Mouse (Mus musculus) liver, embryonic 16.5 days (tissue): ENCODE results near the gene Bglap3. TPM values are rescaled to one million over a fixed set of nuclear protein-coding genes. Genes with fewer than 3 reads are reported as not detected.

Source experiments
- ATAC-seq: fragments of 200-750 bp; cut with Nextera tagmentation; 2 replicates; pipeline ENCODE4 v1.8.0; 2017; ENCODE audit warnings: low read depth, mild to moderate bottlenecking, moderate number of reproducible peaks, moderate library complexity
- H3K27ac ChIP-seq: fragments of 300-500 bp; sonication (generic); 2 replicates; pipeline ENCODE4 v1.5.1; 2014; ENCODE audit warnings: mild to moderate bottlenecking, low read length
- H3K27me3 ChIP-seq: fragments of 300-500 bp; sonication (generic); 2 replicates; pipeline ENCODE4 v1.6.1; 2014; ENCODE audit warnings: low read depth, low read length, mixed read lengths; ENCODE audit not compliant: control insufficient read depth, insufficient read depth
- H3K36me3 ChIP-seq: fragments of 300-500 bp; sonication (generic); 2 replicates; pipeline ENCODE4 v1.6.1; 2014; ENCODE audit warnings: mild to moderate bottlenecking; ENCODE audit not compliant: control insufficient read depth, insufficient read depth
- H3K4me1 ChIP-seq: fragments of 300-500 bp; sonication (generic); 2 replicates; pipeline ENCODE4 v1.6.1; 2014; ENCODE audit warnings: low read depth, low read length, mixed read lengths; ENCODE audit not compliant: control insufficient read depth
- H3K4me2 ChIP-seq: fragments of 300-500 bp; sonication (generic); 2 replicates; pipeline ENCODE4 v1.6.1; 2014; ENCODE audit warnings: low read depth, low read length, mixed read lengths
- H3K4me3 ChIP-seq: fragments of 300-500 bp; sonication (generic); 2 replicates; pipeline ENCODE4 v1.5.1; 2014; ENCODE audit warnings: low read depth, mild to moderate bottlenecking, low read length
- H3K9ac ChIP-seq: fragments of 300-500 bp; sonication (generic); 2 replicates; pipeline ENCODE4 v1.6.1; 2014; ENCODE audit warnings: low read depth, low read length
- H3K9me3 ChIP-seq: fragments of 300-500 bp; sonication (generic); replicated peaks from 2 replicates; pipeline ENCODE4 v1.6.1; 2016; ENCODE audit warnings: low read length; ENCODE audit not compliant: control insufficient read depth
- WGBS: fragments of 180-500 bp; shearing (Covaris S2); extraction: QIAGEN DNeasy Blood & Tissue Kit; methylation state at CpG from one replicate; pipeline ENCODE4 v1.1.7; 2014; ENCODE audit not compliant: insufficient replicate concordance; 5-methylcytosine and 5-hydroxymethylcytosine counted together
- polyA plus RNA-seq: library from polyadenylated mRNA; unstranded; fragments of >200 nt; fragmentation: Nextera tagmentation; extraction: Ambion mirVana; gene quantifications from 2 replicates; pipeline ENCODE4 v1.2.1, GENCODE M21; 2015

Bglap3 gene
- polyA plus RNA-seq, 1 experiment from 2014 or later = 0.15 TPM

- Histone ChIP-seq H3K4me1 (peaks cover 37% of the 10 kb centered on the region), H3K27me3 (no peaks in the 10 kb centered on the region), H3K4me3 (no peak overlapping the region), H3K9ac (no peak overlapping the region), H3K27ac (0 out of 2 replicates have a peak overlapping the region, but pooled peaks have one; percentile 5), H3K4me2 (no peak overlapping the region), H3K36me3 (peaks cover 73% of the 10 kb centered on the region), H3K9me3 (no peaks in the 10 kb centered on the region)
- WGBS = 83% methylated on average over 5 of the region's 5 CpGs
- ATAC-seq = no peak
Measured at GRCm38 (mm10) chr3:88359584-88359983, 13.0 kb downstream of the Bglap3 start.

GRCm38 (mm10) chr3:88354396-88355165, 18.0 kb downstream of the Bglap3 start:
- peaks cover 96% of the 10 kb centered on the region for H3K36me3 ChIP-seq
- 91% methylated on average over 8 of the region's 8 CpGs for WGBS
- H3K9ac ChIP-seq = no peak overlapping the region
- H3K27me3 ChIP-seq = no peaks in the 10 kb centered on the region
- no peak overlapping the region for H3K4me2 ChIP-seq
- H3K27ac ChIP-seq = no peak overlapping the region
- H3K4me1 ChIP-seq = no peaks in the 10 kb centered on the region
- H3K9me3 ChIP-seq = no peaks in the 10 kb centered on the region
- no peak overlapping the region for H3K4me3 ChIP-seq
- no peak for ATAC-seq

GRCm38 (mm10) chr3:88352907-88353306, 19.6 kb downstream of the Bglap3 start:
- H3K4me1 ChIP-seq = no peaks in the 10 kb centered on the region

GRCm38 (mm10) chr3:88350732-88351131, 21.8 kb downstream of the Bglap3 start:
- H3K27ac ChIP-seq = no peak overlapping the region
- no peaks in the 10 kb centered on the region for H3K9me3 ChIP-seq
- no peak overlapping the region for H3K4me2 ChIP-seq
- no peak overlapping the region for H3K4me3 ChIP-seq
- ATAC-seq = no peak
- 88% methylated on average over 13 of the region's 13 CpGs for WGBS
- H3K9ac ChIP-seq = no peak overlapping the region
- peaks cover 91% of the 10 kb centered on the region for H3K36me3 ChIP-seq
- no peaks in the 10 kb centered on the region for H3K27me3 ChIP-seq
- H3K4me1 ChIP-seq = no peaks in the 10 kb centered on the region

More at GRCm38 (mm10) chr3:88352907-88353306, 19.6 kb downstream of the Bglap3 start:
- Histone ChIP-seq H3K9ac (no peak overlapping the region), H3K4me2 (no peak overlapping the region), H3K27me3 (no peaks in the 10 kb centered on the region), H3K36me3 (peaks cover 92% of the 10 kb centered on the region), H3K4me3 (no peak overlapping the region), H3K9me3 (no peaks in the 10 kb centered on the region), H3K27ac (no peak overlapping the region)
- no peak for ATAC-seq
- 89% methylated on average over 9 of the region's 9 CpGs for WGBS

GRCm38 (mm10) chr3:88339006-88339405, 33.5 kb downstream of the Bglap3 start:
- Histone ChIP-seq H3K36me3 (peaks cover 19% of the 10 kb centered on the region), H3K9ac (peak overlapping the region; percentile 48), H3K4me3 (peak overlapping the region; percentile 27), H3K27ac (peak overlapping the region; percentile 79), H3K9me3 (no peaks in the 10 kb centered on the region), H3K4me2 (peak overlapping the region; percentile 86), H3K27me3 (no peaks in the 10 kb centered on the region), H3K4me1 (peaks cover 40% of the 10 kb centered on the region)
- WGBS = 54% methylated on average over 3 of the region's 3 CpGs
- no peak for ATAC-seq

- peaks cover 12% of the 10 kb centered on the region for H3K36me3 ChIP-seq
- 22% methylated on average over 7 of the region's 7 CpGs for WGBS
- peak; percentile 42 for ATAC-seq
- H3K9me3 ChIP-seq = no peaks in the 10 kb centered on the region
- H3K27ac ChIP-seq = peak overlapping the region; percentile 79
- H3K4me1 ChIP-seq = peaks cover 45% of the 10 kb centered on the region
- peak overlapping the region; percentile 86 for H3K4me2 ChIP-seq
- peak overlapping the region; percentile 48 for H3K9ac ChIP-seq
- no peaks in the 10 kb centered on the region for H3K27me3 ChIP-seq
- H3K4me3 ChIP-seq = peak overlapping the region; percentile 27
Measured at GRCm38 (mm10) chr3:88338316-88338715, 34.2 kb downstream of the Bglap3 start.

- H3K9me3 ChIP-seq = no peaks in the 10 kb centered on the region
- ATAC-seq = peak; percentile 43
- 20% methylated on average over 11 of the region's 11 CpGs for WGBS
- peaks cover 45% of the 10 kb centered on the region for H3K4me1 ChIP-seq
- H3K4me2 ChIP-seq = peak overlapping the region; percentile 86
- H3K9ac ChIP-seq = peak overlapping the region; percentile 93
- H3K4me3 ChIP-seq = peak overlapping the region; percentile 87
- H3K27ac ChIP-seq = peak overlapping the region; percentile 89
- peaks cover 4% of the 10 kb centered on the region for H3K36me3 ChIP-seq
- H3K27me3 ChIP-seq = no peaks in the 10 kb centered on the region
Measured at GRCm38 (mm10) chr3:88337367-88338020, 35.0 kb downstream of the Bglap3 start.

- WGBS = under 1% methylated on average over 52 of the region's 66 CpGs
- Histone ChIP-seq H3K4me3 (peak within 1 kb of the TSS; percentile 87), H3K36me3 (no peaks in the 10 kb centered on the region), H3K27me3 (no peaks in the 10 kb centered on the region), H3K9me3 (no peaks in the 10 kb centered on the region), H3K27ac (peak within 1 kb of the TSS; percentile 89), H3K4me2 (peak within 1 kb of the TSS; percentile 86), H3K9ac (peak within 1 kb of the TSS; percentile 93), H3K4me1 (peaks cover 45% of the 10 kb centered on the region)
- peak; percentile 88 for ATAC-seq
Measured at GRCm38 (mm10) chr3:88336058-88337013, 36.2 kb downstream of the Bglap3 start, which contains the start of the genes Tmem79 and Smg5. Gene Tmem79 (minus strand): TSS chr3:88336148. Gene Smg5 (plus strand): TSS chr3:88336260.
